Mouse (Mus musculus): Measurements from ENCODE around the gene Ly6g6d.
"Not testable (repeated sequence)": the region's sequence is repeated elsewhere in the genome, so short reads cannot be mapped to it uniquely, and the experiment has no call there.

Gene Ly6g6d

GRCm38 (mm10) chr17:35047688-35048087 is 30.2 kb downstream of the Ly6g6d start:
- DNase-seq: peak; percentile 55

- DNase-seq: peak; percentile 98
These were observed 31.0 kb downstream of the Ly6g6d start, which contains the start of gene Msh5 for GRCm38 (mm10) chr17:35046681-35047455. Gene Msh5, minus strand, starts transcription at chr17:35046745.

- no peak for DNase-seq
These were observed 31.8 kb downstream of the Ly6g6d start for GRCm38 (mm10) chr17:35045807-35046680.

- DNase-seq: no peak
These were observed 32.7 kb downstream of the Ly6g6d start for GRCm38 (mm10) chr17:35044904-35045806.

GRCm38 (mm10) chr17:35043794-35044193 is 34.1 kb downstream of the Ly6g6d start:
- DNase-seq: no peak

GRCm38 (mm10) chr17:35039121-35039873 is 38.6 kb downstream of the Ly6g6d start:
- no peak for DNase-seq

GRCm38 (mm10) chr17:35034896-35035295 is 43.0 kb downstream of the Ly6g6d start:
- DNase-seq: no peak

GRCm38 (mm10) chr17:35033703-35034102 is 44.2 kb downstream of the Ly6g6d start:
- DNase-seq: not testable (repeated sequence)

GRCm38 (mm10) chr17:35032323-35032870 is 45.5 kb downstream of the Ly6g6d start:
- DNase-seq: no peak

- DNase-seq: no peak
These were observed 46.0 kb downstream of the Ly6g6d start for GRCm38 (mm10) chr17:35031880-35032279.

- no peak for DNase-seq
These were observed 46.6 kb downstream of the Ly6g6d start for GRCm38 (mm10) chr17:35031272-35031671.

- DNase-seq: peak; percentile 23
These were observed 48.0 kb downstream of the Ly6g6d start for GRCm38 (mm10) chr17:35029691-35030532.

GRCm38 (mm10) chr17:35028315-35028714 is 49.5 kb downstream of the Ly6g6d start:
- DNase-seq: no peak

- no peak for DNase-seq
These were observed 50.4 kb downstream of the Ly6g6d start, which contains the start of gene Sapcd1 for GRCm38 (mm10) chr17:35027277-35028068. Gene Sapcd1, minus strand, starts transcription at chr17:35028016.

GRCm38 (mm10) chr17:35026206-35026605 is 51.7 kb downstream of the Ly6g6d start:
- DNase-seq: no peak

GRCm38 (mm10) chr17:35024691-35025488 is 53.0 kb downstream of the Ly6g6d start:
- no peak for DNase-seq

GRCm38 (mm10) chr17:35024261-35024660 is 53.6 kb downstream of the Ly6g6d start:
- no peak for DNase-seq

GRCm38 (mm10) chr17:35023756-35024155 is 54.1 kb downstream of the Ly6g6d start:
- DNase-seq: no peak

- no peak for DNase-seq
These were observed 54.6 kb downstream of the Ly6g6d start for GRCm38 (mm10) chr17:35023221-35023620.
